Mouse (Mus musculus): ENCODE data around the gene Fpr3.
"Not testable (repeated sequence)": the region's sequence is repeated elsewhere in the genome, so short reads cannot be mapped to it uniquely, and the experiment has no call there.

The Fpr3 gene

GRCm38 (mm10) chr17:17882672-17883071, 5.0 kb upstream of the Fpr3 start:
- DNase-seq (ENCODE audit: low spot score in 2 of 2), result no peak

- no peak for DNase-seq (ENCODE audit: low spot score in 2 of 2)
Measured at GRCm38 (mm10) chr17:17883840-17884239, 3.8 kb upstream of the Fpr3 start, which contains the start of gene Fpr1. Gene Fpr1, minus strand, starts transcription at chr17:17883940.

GRCm38 (mm10) chr17:17889732-17890425, 2.2 kb downstream of the Fpr3 start:
- no peak for DNase-seq (ENCODE audit: low spot score in 2 of 2)

GRCm38 (mm10) chr17:17896039-17896438, 8.4 kb downstream of the Fpr3 start:
- peak; percentile 3 to 35 for DNase-seq (ENCODE audit: low spot score in 2 of 2)

GRCm38 (mm10) chr17:17899268-17899667, 11.6 kb downstream of the Fpr3 start:
- DNase-seq (ENCODE audit: low spot score in 2 of 2), result peak in 1 of 2 experiments; percentile 12

- no peak for DNase-seq (ENCODE audit: low spot score in 2 of 2)
Measured at GRCm38 (mm10) chr17:17900768-17901167, 13.1 kb downstream of the Fpr3 start.

- DNase-seq (ENCODE audit: low spot score in 2 of 2), result peak; percentile 75 to 87
Measured at GRCm38 (mm10) chr17:17909636-17910421, 22.2 kb downstream of the Fpr3 start.

GRCm38 (mm10) chr17:17912618-17913017, 25.0 kb downstream of the Fpr3 start:
- not testable (repeated sequence) for DNase-seq (ENCODE audit: low spot score in 2 of 2)

- no peak for DNase-seq (ENCODE audit: low spot score in 2 of 2)
Measured at GRCm38 (mm10) chr17:17917376-17917775, 29.7 kb downstream of the Fpr3 start.

- no peak for DNase-seq (ENCODE audit: low spot score in 2 of 2)
Measured at GRCm38 (mm10) chr17:17917782-17918181, 30.1 kb downstream of the Fpr3 start.

- no peak for DNase-seq (ENCODE audit: low spot score in 2 of 2)
Measured at GRCm38 (mm10) chr17:17973443-17973842, 85.8 kb downstream of the Fpr3 start.

GRCm38 (mm10) chr17:17981232-17981631, 93.6 kb downstream of the Fpr3 start:
- not testable (repeated sequence) for DNase-seq (ENCODE audit: low spot score in 2 of 2)

GRCm38 (mm10) chr17:18004752-18005151, 117.1 kb downstream of the Fpr3 start:
- no peak for DNase-seq (ENCODE audit: low spot score in 2 of 2)
